ENCODE assay signal across 22 mouse cellular contexts in the genomic region with DNA sequence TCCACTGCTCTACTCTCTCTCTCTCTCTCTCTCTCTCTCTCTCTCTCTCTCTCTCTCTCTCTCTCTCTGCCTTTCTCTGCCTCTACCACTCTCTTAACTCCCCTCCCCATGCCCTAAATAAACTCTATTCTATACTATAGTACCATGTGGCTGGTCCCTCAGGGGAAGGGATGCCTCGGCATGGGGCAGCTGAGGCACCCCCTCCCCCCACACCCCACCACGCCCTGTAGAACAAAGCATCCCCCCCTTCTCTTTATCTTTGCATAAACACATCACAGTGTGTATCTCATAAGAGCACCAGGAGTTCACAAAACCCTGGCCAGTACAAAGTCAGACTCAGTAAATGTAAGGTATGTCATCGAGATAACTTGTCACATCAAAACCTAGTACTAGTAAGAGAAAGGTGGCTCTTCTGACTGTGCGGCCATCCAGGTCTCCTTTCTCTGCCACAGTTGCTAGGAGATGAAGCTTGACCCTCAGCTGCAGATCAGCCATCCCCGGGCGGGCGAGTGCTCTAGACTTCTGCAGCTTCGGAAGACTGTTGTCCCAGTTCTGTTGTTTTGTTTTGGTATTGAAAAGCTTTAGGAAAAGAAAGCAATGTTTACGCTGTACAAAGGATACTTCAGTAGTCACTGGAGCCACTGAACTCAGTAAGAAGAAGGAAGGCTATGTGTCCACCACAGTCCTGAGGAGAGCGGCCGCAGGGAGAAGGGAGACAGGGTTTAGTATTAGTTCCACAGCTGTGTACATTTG.
DNase-seq lines count a peak whose midpoint lies in the region; ATAC-seq and TF ChIP-seq lines count a peak whose summit lies in the region.
"Had no signal": no experiment of that assay in that cellular context is flagged by ENCODE, and none has a peak within 500 bp of the region (broad histone marks: within the 10 kb centered on the region; RNA-seq: fewer than 3 reads in every experiment).

No protein-coding gene starts in this region.

- peak; percentile 24 for DNase-seq in hindbrain, embryonic 10.5 days (ENCODE audit: low spot score)
- DNase-seq in hindbrain, embryonic 14.5 days (ENCODE audit: low spot score) = no peak
- no peak for DNase-seq in lung, adult 18-20 months
- DNase-seq in cerebellum, adult 9-10 months = no peak
- no peak for DNase-seq in heart, adult 2 months
- DNase-seq: cerebellum, adult 8-10 months; gastrocnemius, postnatal 25 days; heart, postnatal 4 days; kidney, postnatal 4 days; layer of hippocampus, adult 9-11 months; lung, adult 2 months; spleen, adult 18-20 months had no signal

- H3K4me1 ChIP-seq in hindbrain, embryonic 10.5 days (replicated peaks) = peaks cover 24% of the 10 kb centered on the region
- no peaks in the 10 kb centered on the region for H3K4me1 ChIP-seq in hindbrain, embryonic 14.5 days (replicated peaks; ENCODE audit: control insufficient read depth, insufficient read depth, low read length)
- 0 out of 2 replicates have a peak, but pooled peaks cover 3% of the 10 kb centered on the region for H3K4me1 ChIP-seq in forebrain, embryonic 13.5 days
- peaks cover 6% of the 10 kb centered on the region; the same call in 1 of the 2 replicates for H3K4me1 ChIP-seq in hindbrain, embryonic 16.5 days (ENCODE audit: control insufficient read depth, insufficient read depth, low read depth, low read length)
- H3K4me1 ChIP-seq in midbrain, embryonic 15.5 days = peaks cover 14% of the 10 kb centered on the region
- H3K4me1 ChIP-seq in heart, adult 2 months (ENCODE audit: control insufficient read depth, insufficient read depth, low read length) = no peaks in the 10 kb centered on the region
- H3K4me1 ChIP-seq: embryonic facial prominence, embryonic 13.5 days; heart, embryonic 15.5 days; megakaryocyte, embryonic 14.5 days had no signal

- peaks cover 41% of the 10 kb centered on the region for H3K36me3 ChIP-seq in hindbrain, embryonic 10.5 days
- H3K36me3 ChIP-seq in hindbrain, embryonic 14.5 days (replicated peaks; ENCODE audit: control insufficient read depth, insufficient read depth) = no peaks in the 10 kb centered on the region
- H3K36me3 ChIP-seq in forebrain, embryonic 13.5 days (ENCODE audit: poor library complexity, severe bottlenecking) = peaks cover 20% of the 10 kb centered on the region
- H3K36me3 ChIP-seq in hindbrain, embryonic 16.5 days (ENCODE audit: control insufficient read depth, insufficient read depth, low read length) = no peaks in the 10 kb centered on the region
- H3K36me3 ChIP-seq in midbrain, embryonic 15.5 days (replicated peaks) = 0 out of 2 replicates have a peak, but pooled peaks cover 3% of the 10 kb centered on the region
- no peaks in the 10 kb centered on the region for H3K36me3 ChIP-seq in heart, adult 2 months (ENCODE audit: control insufficient read depth, insufficient read depth, low read length)

- H3K9me3 ChIP-seq in hindbrain, embryonic 10.5 days = 0 out of 2 replicates have a peak, but pooled peaks cover 5% of the 10 kb centered on the region
- no peaks in the 10 kb centered on the region for H3K9me3 ChIP-seq in hindbrain, embryonic 14.5 days (ENCODE audit: control insufficient read depth, low read length)
- H3K9me3 ChIP-seq in forebrain, embryonic 13.5 days (replicated peaks) = no peaks in the 10 kb centered on the region
- no peaks in the 10 kb centered on the region for H3K9me3 ChIP-seq in hindbrain, embryonic 16.5 days (ENCODE audit: control insufficient read depth, low read length)
- H3K9me3 ChIP-seq in midbrain, embryonic 15.5 days = no peaks in the 10 kb centered on the region
- H3K9me3 ChIP-seq: embryonic facial prominence, embryonic 13.5 days; heart, embryonic 15.5 days had no signal

- peak overlapping the region; percentile 63 for H3K27ac ChIP-seq in hindbrain, embryonic 10.5 days
- no peak overlapping the region for H3K27ac ChIP-seq in hindbrain, embryonic 14.5 days
- H3K27ac ChIP-seq in forebrain, embryonic 13.5 days = no peak overlapping the region
- H3K27ac ChIP-seq in hindbrain, embryonic 16.5 days (ENCODE audit: low read depth, low read length) = no peak overlapping the region
- H3K27ac ChIP-seq in midbrain, embryonic 15.5 days = peak overlapping the region; percentile 48; the same call in 1 of the 2 replicates
- H3K27ac ChIP-seq in heart, adult 2 months = no peak overlapping the region
- H3K27ac ChIP-seq: embryonic facial prominence, embryonic 13.5 days; heart, embryonic 15.5 days had no signal

- H3K4me2 ChIP-seq in hindbrain, embryonic 14.5 days (replicated peaks) = no peak overlapping the region
- H3K4me2 ChIP-seq in forebrain, embryonic 13.5 days = no peak overlapping the region
- H3K4me2 ChIP-seq in hindbrain, embryonic 16.5 days (ENCODE audit: low read length) = no peak overlapping the region
- no peak overlapping the region for H3K4me2 ChIP-seq in midbrain, embryonic 15.5 days
- H3K4me2 ChIP-seq: embryonic facial prominence, embryonic 13.5 days; heart, embryonic 15.5 days; liver, embryonic 11.5 days had no signal

- no peak overlapping the region for H3K4me3 ChIP-seq in hindbrain, embryonic 10.5 days
- no peak overlapping the region for H3K4me3 ChIP-seq in hindbrain, embryonic 14.5 days (replicated peaks; ENCODE audit: low read length)
- no peak overlapping the region for H3K4me3 ChIP-seq in forebrain, embryonic 13.5 days
- H3K4me3 ChIP-seq in hindbrain, embryonic 16.5 days (ENCODE audit: low read length) = no peak overlapping the region
- H3K4me3 ChIP-seq in midbrain, embryonic 15.5 days = no peak overlapping the region
- H3K4me3 ChIP-seq in heart, adult 2 months = no peak overlapping the region
- H3K4me3 ChIP-seq: embryonic facial prominence, embryonic 13.5 days; heart, embryonic 15.5 days; megakaryocyte, embryonic 14.5 days; myocyte had no signal

- no peak for TF ChIP-seq EP300 in heart, adult 2 months (IDR thresholded peaks at IDR 0.05; ENCODE audit: insufficient read depth, low read depth, low read length)

- ATAC-seq in hindbrain, embryonic 14.5 days (ENCODE audit: low FRiP score) = no peak
- ATAC-seq in forebrain, embryonic 13.5 days = peak; percentile 45; the same call in 1 of the 2 replicates
- ATAC-seq in hindbrain, embryonic 16.5 days = 0 out of 2 replicates have a peak, but pooled peaks have one; percentile 49
- peak; percentile 55 for ATAC-seq in midbrain, embryonic 15.5 days (replicated peaks)
- ATAC-seq: intestine, embryonic 16.5 days had no signal

- no peaks in the 10 kb centered on the region for H3K79me2 ChIP-seq in heart, adult 2 months (replicated peaks; ENCODE audit: control insufficient read depth, insufficient read depth, low read length)

- intact Hi-C loops in heart, adult 2 months (cut with DNase I) = no loop called here

- WGBS in hindbrain, embryonic 10.5 days = 41% methylated on average over 11 of the region's 11 CpGs
- 25% methylated on average over 11 of the region's 11 CpGs for WGBS in hindbrain, embryonic 14.5 days
- 43% methylated on average over 11 of the region's 11 CpGs for WGBS in forebrain, embryonic 13.5 days
- 34% methylated on average over 11 of the region's 11 CpGs for WGBS in hindbrain, embryonic 16.5 days
- 27% methylated on average over 11 of the region's 11 CpGs for WGBS in midbrain, embryonic 15.5 days
- 82% methylated on average over 11 of the region's 11 CpGs for WGBS in heart, adult 2 months

- no peak overlapping the region; the same call in 1 of the 2 replicates for H3K9ac ChIP-seq in hindbrain, embryonic 14.5 days
- 0 out of 2 replicates have a peak overlapping the region, but pooled peaks have one; percentile 4 for H3K9ac ChIP-seq in forebrain, embryonic 13.5 days
- H3K9ac ChIP-seq in hindbrain, embryonic 16.5 days (ENCODE audit: low read depth, low read length) = no peak overlapping the region
- H3K9ac ChIP-seq in midbrain, embryonic 15.5 days = no peak overlapping the region
- no peak overlapping the region for H3K9ac ChIP-seq in heart, adult 2 months (ENCODE audit: low read depth, low read length)
- H3K9ac ChIP-seq: embryonic facial prominence, embryonic 13.5 days; heart, embryonic 15.5 days had no signal

- no peaks in the 10 kb centered on the region for H3K27me3 ChIP-seq in hindbrain, embryonic 10.5 days (ENCODE audit: insufficient read depth, poor library complexity, severe bottlenecking)
- H3K27me3 ChIP-seq in hindbrain, embryonic 14.5 days (ENCODE audit: control insufficient read depth, insufficient read depth, low read length) = no peaks in the 10 kb centered on the region
- H3K27me3 ChIP-seq in forebrain, embryonic 13.5 days = no peaks in the 10 kb centered on the region
- no peaks in the 10 kb centered on the region for H3K27me3 ChIP-seq in hindbrain, embryonic 16.5 days (replicated peaks; ENCODE audit: control insufficient read depth, insufficient read depth, low read length)
- H3K27me3 ChIP-seq in midbrain, embryonic 15.5 days (replicated peaks) = no peaks in the 10 kb centered on the region
- H3K27me3 ChIP-seq in heart, adult 2 months (ENCODE audit: control insufficient read depth, insufficient read depth, low read length) = no peaks in the 10 kb centered on the region
- H3K27me3 ChIP-seq: CH12.LX; embryonic facial prominence, embryonic 13.5 days; heart, embryonic 15.5 days; megakaryocyte, embryonic 14.5 days had no signal

- TF ChIP-seq CTCF in heart, adult 2 months (IDR thresholded peaks at IDR 0.05) = no peak

- TF ChIP-seq POLR2A in heart, adult 2 months (IDR thresholded peaks at IDR 0.05; ENCODE audit: insufficient read depth, low read depth, low read length) = no peak

Comparison
In these comparisons a context has a peak if more than half of its experiments do, and no peak if none do; other contexts are left out.
1. H3K27ac ChIP-seq: peak in hindbrain, embryonic 10.5 days (single experiment) and midbrain, embryonic 15.5 days (single experiment); none in hindbrain, embryonic 14.5 days (single experiment), forebrain, embryonic 13.5 days (single experiment), hindbrain, embryonic 16.5 days (single experiment) and heart, adult 2 months (single experiment).